Mouse (Mus musculus): Measurements from ENCODE around the gene Sypl2.

- TF ChIP-seq EP300 (IDR thresholded peaks at IDR 0.05; ENCODE audit: low read depth): no peak
- no peak for TF ChIP-seq CTCF (IDR thresholded peaks at IDR 0.05; ENCODE audit: low read depth)
Measured at GRCm38 (mm10) chr3:108209001-108209400, 17.4 kb downstream of the Sypl2 start.
